Mouse (Mus musculus): ENCODE data around the gene Slc24a2.

Gene Slc24a2

GRCm38 (mm10) chr4:86957576-86958411 lies 272.5 kb downstream of the Slc24a2 start:
- peak; percentile 62 for DNase-seq (ENCODE audit: low read depth, low spot score)

DNA sequence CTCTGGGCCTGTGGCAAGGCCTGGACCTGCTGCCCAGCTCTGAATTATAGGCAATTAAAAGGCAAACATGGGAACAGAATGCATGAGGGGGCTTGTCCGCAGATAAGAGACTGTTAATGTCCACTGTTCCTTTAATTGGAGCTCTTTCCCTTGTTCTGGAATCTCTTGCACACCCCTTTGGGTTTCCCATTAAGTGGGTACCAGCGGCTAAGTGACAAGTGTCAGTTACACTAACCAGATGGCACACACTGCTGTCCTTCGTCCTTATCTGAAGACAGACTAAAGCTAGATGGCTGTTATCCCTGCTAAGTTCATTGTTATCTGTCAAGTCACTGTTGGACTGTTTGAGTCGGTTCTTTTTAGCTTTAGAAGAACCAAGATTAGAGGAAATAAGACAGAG lies 274.8 kb downstream of the Slc24a2 start:
- no peak for DNase-seq (ENCODE audit: low read depth, low spot score)

DNA sequence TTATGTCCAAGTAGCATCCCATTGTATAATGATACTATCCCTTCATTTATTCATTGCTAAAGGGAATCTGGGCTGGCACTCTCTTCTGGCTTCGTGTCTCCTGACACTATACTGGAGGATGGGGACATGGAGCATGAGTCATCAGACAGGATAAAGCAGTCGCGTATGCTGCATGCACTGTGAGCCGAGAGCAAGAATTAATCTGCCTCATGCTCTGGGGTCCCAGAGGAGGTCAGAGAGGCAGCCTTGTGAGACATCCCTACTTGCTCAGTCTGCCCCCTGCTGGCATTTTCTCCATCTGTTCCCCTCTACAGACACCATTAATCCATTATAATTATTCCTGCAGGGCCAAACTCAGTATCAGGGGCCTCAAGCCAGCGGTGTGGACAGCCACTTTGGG lies 276.8 kb downstream of the Slc24a2 start:
- DNase-seq (ENCODE audit: low read depth, low spot score), result no peak

- no peak for DNase-seq (ENCODE audit: low read depth, low spot score)
These were observed 281.5 kb downstream of the Slc24a2 start for GRCm38 (mm10) chr4:86948794-86949193.

GRCm38 (mm10) chr4:86943296-86943695 lies 287.0 kb downstream of the Slc24a2 start:
- DNase-seq (ENCODE audit: low read depth, low spot score), result no peak

GRCm38 (mm10) chr4:86942656-86943055 lies 287.6 kb downstream of the Slc24a2 start:
- DNase-seq (ENCODE audit: low read depth, low spot score), result no peak

GRCm38 (mm10) chr4:86936706-86937105 lies 293.6 kb downstream of the Slc24a2 start:
- no peak for DNase-seq (ENCODE audit: low read depth, low spot score)

DNA sequence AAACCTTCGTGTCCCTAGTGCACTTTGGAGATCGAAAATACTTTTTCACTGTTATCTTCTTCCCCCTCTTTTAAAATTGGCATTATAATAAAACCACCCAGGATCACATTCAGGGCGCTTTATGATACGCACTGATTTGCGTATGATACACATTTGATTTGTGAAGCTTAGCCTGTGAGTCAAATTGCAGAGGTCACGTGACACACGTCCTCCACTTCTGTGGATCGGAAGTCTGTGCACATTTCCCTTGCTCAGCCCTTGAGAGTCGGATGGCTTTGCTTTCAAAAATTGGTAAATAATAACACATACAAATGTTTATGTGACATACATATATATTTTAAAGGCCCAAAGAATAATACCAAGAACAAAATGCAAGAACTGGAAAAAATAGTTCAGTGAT lies 294.1 kb downstream of the Slc24a2 start:
- no peak for DNase-seq (ENCODE audit: low read depth, low spot score)

Measured in 3T3-L1 (cell line).